ENCODE assay signal across 17 mouse cellular contexts in genomic region chr1:3913631-3914030, GRCm38 (mm10).
DNase-seq lines count a peak whose midpoint lies in the region; ATAC-seq and TF ChIP-seq lines count a peak whose summit lies in the region.
"Had no signal": no experiment of that assay in that cellular context is flagged by ENCODE, and none has a peak within 500 bp of the region (broad histone marks: within the 10 kb centered on the region; RNA-seq: fewer than 3 reads in every experiment).

No protein-coding gene starts in this region.

- TF ChIP-seq CTCF in lung, postnatal 0 days (IDR thresholded peaks at IDR 0.05): no peak
- TF ChIP-seq CTCF in lung, adult 2 months (IDR thresholded peaks at IDR 0.05; ENCODE audit: insufficient read depth, low read length): no peak

- WGBS in lung, postnatal 0 days: 11% methylated on average over 1 of the region's 1 CpGs
- whole genome bisulfite sequencing in lung, adult 2 months: 34% methylated on average over 1 of the region's 1 CpGs
- 20% methylated on average over 1 of the region's 1 CpGs for WGBS in embryonic facial prominence, embryonic 15.5 days
- WGBS in midbrain, embryonic 15.5 days: 34% methylated on average over 1 of the region's 1 CpGs

- H3K27ac ChIP-seq in lung, postnatal 0 days (ENCODE audit: low read length): no peak overlapping the region
- H3K27ac ChIP-seq in embryonic facial prominence, embryonic 15.5 days (replicated peaks): no peak overlapping the region
- no peak overlapping the region for H3K27ac ChIP-seq in midbrain, embryonic 15.5 days
- H3K27ac ChIP-seq: liver, embryonic 12.5 days; midbrain, embryonic 12.5 days; neural tube, embryonic 13.5 days had no signal

- no peaks in the 10 kb centered on the region for H3K9me3 ChIP-seq in lung, postnatal 0 days (ENCODE audit: low read length)
- H3K9me3 ChIP-seq in embryonic facial prominence, embryonic 15.5 days (replicated peaks): no peaks in the 10 kb centered on the region
- H3K9me3 ChIP-seq in midbrain, embryonic 15.5 days: no peaks in the 10 kb centered on the region
- H3K9me3 ChIP-seq: liver, embryonic 12.5 days; midbrain, embryonic 12.5 days; neural tube, embryonic 13.5 days had no signal

- no peaks in the 10 kb centered on the region for H3K27me3 ChIP-seq in lung, postnatal 0 days (replicated peaks; ENCODE audit: insufficient read depth, low read length)
- H3K27me3 ChIP-seq in embryonic facial prominence, embryonic 15.5 days: no peaks in the 10 kb centered on the region
- no peaks in the 10 kb centered on the region for H3K27me3 ChIP-seq in midbrain, embryonic 15.5 days (replicated peaks)
- H3K27me3 ChIP-seq: liver, embryonic 12.5 days; midbrain, embryonic 12.5 days; neural tube, embryonic 13.5 days had no signal

- DNase-seq in heart, adult 9 months (ENCODE audit: low spot score in 2 of 2): peak; percentile 6 to 21
- DNase-seq in heart, adult 11 months: no peak
- DNase-seq in lung, postnatal 0 days (ENCODE audit: low spot score): peak; percentile 34
- DNase-seq in lung, adult 2 months: no peak
- no peak for DNase-seq in frontal cortex, postnatal 14 days (ENCODE audit: low spot score in 2 of 2)
- DNase-seq: adrenal gland, adult 2 months; gastrocnemius, postnatal 14 days; kidney, postnatal 36 days; thymus, adult 2 months had no signal

- ATAC-seq in lung, postnatal 0 days: no peak; the same call in 1 of the 2 replicates
- peak; percentile 67; the same call in 1 of the 2 replicates for ATAC-seq in embryonic facial prominence, embryonic 15.5 days (ENCODE audit: insufficient number of reproducible peaks, low FRiP score, low TSS enrichment, low read depth)
- peak; percentile 42; the same call in 1 of the 2 replicates for ATAC-seq in midbrain, embryonic 15.5 days (replicated peaks)
- no peak for ATAC-seq in cerebellum, adult (ENCODE audit: insufficient number of reproducible peaks, low FRiP score, low TSS enrichment)
- ATAC-seq: CD4-positive, CD25-positive, alpha-beta regulatory T cell, adult 4 months; intestine, embryonic 16.5 days; liver, embryonic 12.5 days had no signal

- no peak for TF ChIP-seq EP300 in lung, postnatal 0 days (IDR thresholded peaks at IDR 0.05)

- H3K36me3 ChIP-seq in lung, postnatal 0 days (ENCODE audit: insufficient read depth, low read length): no peaks in the 10 kb centered on the region
- H3K36me3 ChIP-seq in embryonic facial prominence, embryonic 15.5 days: no peaks in the 10 kb centered on the region
- no peaks in the 10 kb centered on the region for H3K36me3 ChIP-seq in midbrain, embryonic 15.5 days (replicated peaks)
- H3K36me3 ChIP-seq: liver, embryonic 12.5 days; midbrain, embryonic 12.5 days; neural tube, embryonic 13.5 days had no signal

- H3K4me1 ChIP-seq in lung, postnatal 0 days (ENCODE audit: insufficient read depth, low read depth, low read length): no peaks in the 10 kb centered on the region
- H3K4me1 ChIP-seq in lung, adult 2 months (ENCODE audit: control insufficient read depth, insufficient read depth, low read length): no peaks in the 10 kb centered on the region
- H3K4me1 ChIP-seq in embryonic facial prominence, embryonic 15.5 days: no peaks in the 10 kb centered on the region
- no peaks in the 10 kb centered on the region for H3K4me1 ChIP-seq in midbrain, embryonic 15.5 days
- H3K4me1 ChIP-seq: liver, embryonic 12.5 days; neural tube, embryonic 13.5 days had no signal

- no peak for TF ChIP-seq POLR2A in lung, adult 2 months (IDR thresholded peaks at IDR 0.05; ENCODE audit: borderline replicate concordance, extremely low read depth, low read depth, low read length)

- H3K4me3 ChIP-seq in lung, postnatal 0 days (ENCODE audit: low read depth, low read length): no peak overlapping the region
- H3K4me3 ChIP-seq in lung, adult 2 months (replicated peaks; ENCODE audit: extremely low read depth, low read depth, low read length): no peak overlapping the region
- no peak overlapping the region for H3K4me3 ChIP-seq in embryonic facial prominence, embryonic 15.5 days (replicated peaks)
- H3K4me3 ChIP-seq in midbrain, embryonic 15.5 days: no peak overlapping the region
- H3K4me3 ChIP-seq: liver, embryonic 12.5 days; midbrain, embryonic 12.5 days; neural tube, embryonic 13.5 days had no signal

- no peak overlapping the region for H3K4me2 ChIP-seq in lung, postnatal 0 days (replicated peaks; ENCODE audit: low read depth, low read length)
- no peak overlapping the region for H3K4me2 ChIP-seq in embryonic facial prominence, embryonic 15.5 days (replicated peaks)
- no peak overlapping the region for H3K4me2 ChIP-seq in midbrain, embryonic 15.5 days
- H3K4me2 ChIP-seq: liver, embryonic 12.5 days; midbrain, embryonic 12.5 days; neural tube, embryonic 13.5 days had no signal

- no peak overlapping the region for H3K9ac ChIP-seq in lung, postnatal 0 days (replicated peaks; ENCODE audit: low read depth)
- no peak overlapping the region for H3K9ac ChIP-seq in embryonic facial prominence, embryonic 15.5 days
- H3K9ac ChIP-seq in midbrain, embryonic 15.5 days: no peak overlapping the region
- H3K9ac ChIP-seq: liver, embryonic 12.5 days; midbrain, embryonic 12.5 days; neural tube, embryonic 13.5 days had no signal

Comparison
In these comparisons a context has a peak if more than half of its experiments do, and no peak if none do; other contexts are left out.
1. DNase-seq: peak in heart, adult 9 months (2 of 2) and lung, postnatal 0 days (single experiment); none in heart, adult 11 months (single experiment), lung, adult 2 months (single experiment) and frontal cortex, postnatal 14 days (0 of 2).
2. ATAC-seq: peak in embryonic facial prominence, embryonic 15.5 days (single experiment) and midbrain, embryonic 15.5 days (single experiment); none in lung, postnatal 0 days (single experiment) and cerebellum, adult (single experiment).